Mouse (Mus musculus) spleen, adult 12 weeks (tissue): ENCODE results near the gene Myh3.

Source experiments
- DNase-seq: peaks from one replicate; pipeline ENCODE4 v3.0.0; 2022; ENCODE audit warnings: low spot score

Gene Myh3

DNA sequence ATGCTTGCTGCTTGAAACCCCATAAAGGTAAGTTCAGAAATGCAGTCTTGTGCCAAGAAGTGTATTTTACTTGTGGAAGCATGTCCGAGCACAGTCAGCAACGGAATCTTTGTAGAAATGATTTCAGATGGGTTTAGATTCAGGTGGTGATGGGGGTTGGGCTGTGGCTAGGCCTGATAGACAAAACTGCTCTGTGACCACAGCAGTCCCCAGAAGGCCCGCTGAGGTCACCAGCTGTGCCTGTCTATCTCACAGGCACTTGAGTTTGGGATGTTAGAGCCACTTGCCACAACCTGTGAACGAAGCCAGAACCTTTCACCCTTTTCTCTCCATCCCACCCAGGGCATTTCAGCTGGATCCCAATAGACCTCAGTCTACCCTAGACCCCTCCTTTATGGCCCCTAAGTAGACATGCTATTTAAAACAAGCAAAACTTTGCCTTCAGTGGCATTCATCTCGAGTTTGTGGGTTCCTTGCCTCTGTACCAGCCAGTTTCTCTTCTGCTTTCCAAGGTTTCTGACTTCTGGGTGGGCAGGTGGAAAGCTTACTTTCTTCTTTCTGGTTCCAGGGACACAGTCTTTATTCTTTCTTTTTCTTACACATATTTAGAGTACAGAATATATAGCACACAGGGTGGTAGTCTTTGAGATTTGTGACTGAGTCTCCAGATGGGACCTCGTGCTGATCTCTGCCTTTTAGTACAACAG, 66.6 kb downstream of the Myh3 start:
- DNase-seq: no peak

GRCm38 (mm10) chr11:67145482-67146408, 67.6 kb downstream of the Myh3 start:
- no peak for DNase-seq

- no peak for DNase-seq
Measured at GRCm38 (mm10) chr11:67146409-67147282, 68.5 kb downstream of the Myh3 start.

- no peak for DNase-seq
Measured at GRCm38 (mm10) chr11:67147283-67147921, 69.3 kb downstream of the Myh3 start.

GRCm38 (mm10) chr11:67148286-67149012, 70.3 kb downstream of the Myh3 start:
- no peak for DNase-seq

GRCm38 (mm10) chr11:67150237-67150636, 72.1 kb downstream of the Myh3 start:
- DNase-seq: no peak

- no peak for DNase-seq
Measured at GRCm38 (mm10) chr11:67151159-67151558, 73.1 kb downstream of the Myh3 start.
